Mouse (Mus musculus) cerebellum, postnatal 25 days (tissue): Measurements from ENCODE around the gene H2-Ob.
A peak's percentile ranks its signal among the peaks of the same experiment; 100 is the strongest.

Experiments used
- DNase-seq, 2 experiments: peaks; one replicate each; pipeline ENCODE4 v3.0.0; 2021; ENCODE audit warnings: mixed read lengths in 2 of 2

H2-Ob gene

DNA sequence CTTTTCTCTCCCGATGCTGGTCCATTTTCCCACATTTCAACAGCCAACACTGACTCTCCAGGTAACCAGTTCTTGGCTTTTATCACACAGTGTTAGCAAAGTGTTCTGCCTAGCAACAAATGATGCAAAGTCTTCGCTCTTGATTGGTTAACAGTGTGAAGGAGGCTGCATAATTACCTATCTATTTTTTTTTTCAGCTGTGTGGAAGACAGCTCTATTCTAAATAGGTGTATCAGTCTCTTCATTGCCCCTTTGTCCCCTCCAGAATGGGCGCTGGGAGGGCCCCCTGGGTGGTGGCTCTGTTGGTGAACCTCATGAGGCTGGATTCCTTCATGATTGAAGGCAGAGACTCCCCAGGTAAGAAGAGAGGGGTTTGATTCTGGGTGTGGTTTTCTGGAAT lies at the start of gene H2-Ob:
Gene H2-Ob (plus strand): TSS at position 198 of the 400 bp plus-strand sequence.
- DNase-seq: peak in 1 of 2 experiments; percentile 14

DNA sequence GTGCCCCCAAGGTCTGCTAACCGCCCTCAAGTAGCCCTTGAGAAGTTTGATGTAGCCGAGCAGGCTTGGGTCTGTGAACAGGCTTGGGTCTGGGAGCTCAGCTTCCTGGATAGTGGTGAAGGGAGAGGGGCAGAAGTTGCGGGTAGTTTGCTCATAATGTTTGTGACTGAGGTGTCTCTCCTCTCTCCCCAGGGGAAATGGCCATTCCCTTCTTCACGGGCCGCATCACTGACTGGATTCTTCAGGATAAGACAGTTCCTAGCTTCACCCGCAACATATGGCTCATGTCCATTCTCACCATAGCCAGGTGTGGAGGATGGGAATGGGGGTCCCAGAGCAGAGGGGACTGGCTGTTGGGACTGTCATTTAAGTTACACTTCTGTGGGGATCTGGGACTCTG lies 49.7 kb upstream of the H2-Ob start:
- DNase-seq: no peak

DNA sequence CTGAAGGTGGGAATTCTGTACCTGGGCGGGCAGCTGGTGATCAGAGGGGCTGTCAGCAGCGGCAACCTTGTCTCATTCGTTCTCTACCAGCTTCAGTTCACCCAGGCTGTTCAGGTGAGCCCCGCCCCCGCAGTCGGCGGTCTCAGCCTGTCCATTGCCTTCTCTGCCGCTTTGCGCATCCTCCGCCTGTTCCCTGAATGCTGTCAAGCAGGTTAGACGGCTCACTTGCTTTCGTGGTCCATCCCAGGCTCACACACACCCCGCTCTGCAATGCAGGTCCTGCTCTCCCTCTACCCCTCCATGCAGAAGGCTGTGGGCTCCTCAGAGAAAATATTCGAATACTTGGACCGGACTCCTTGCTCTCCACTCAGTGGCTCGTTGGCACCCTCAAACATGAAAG lies 45.9 kb upstream of the H2-Ob start:
- DNase-seq: no peak

DNA sequence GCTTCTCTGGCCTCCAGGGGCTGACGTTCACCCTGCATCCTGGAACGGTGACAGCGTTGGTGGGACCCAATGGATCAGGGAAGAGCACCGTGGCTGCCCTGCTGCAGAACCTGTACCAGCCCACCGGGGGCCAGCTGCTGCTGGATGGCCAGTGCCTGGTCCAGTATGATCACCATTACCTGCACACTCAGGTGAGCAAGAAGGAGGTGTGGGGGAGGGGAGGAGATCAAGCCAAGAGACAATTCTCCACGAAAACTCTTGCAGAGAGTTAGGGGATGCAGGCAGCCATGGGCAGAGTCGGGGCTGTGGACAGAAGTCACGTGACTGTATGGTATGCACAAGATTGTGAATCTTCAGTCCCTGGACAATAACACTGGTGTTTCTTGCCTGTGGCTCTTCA lies 45.2 kb upstream of the H2-Ob start:
- no peak for DNase-seq

DNA sequence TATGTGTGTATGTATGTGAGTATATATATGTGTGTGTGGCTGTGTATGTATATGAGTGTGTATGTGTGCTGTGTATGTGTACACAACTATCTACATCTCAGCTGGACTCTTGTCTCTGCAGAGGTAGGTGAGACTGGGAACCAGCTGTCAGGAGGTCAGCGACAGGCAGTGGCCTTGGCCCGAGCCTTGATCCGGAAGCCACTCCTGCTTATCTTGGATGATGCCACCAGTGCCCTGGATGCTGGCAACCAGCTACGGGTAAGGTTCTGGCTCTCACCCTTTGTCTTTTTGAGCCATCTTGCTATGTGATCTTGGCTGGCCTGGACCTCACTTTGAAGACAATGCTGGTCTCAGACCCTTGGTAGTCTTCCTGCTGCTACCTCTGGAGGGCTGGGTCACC lies 44.0 kb upstream of the H2-Ob start:
- no peak for DNase-seq

DNA sequence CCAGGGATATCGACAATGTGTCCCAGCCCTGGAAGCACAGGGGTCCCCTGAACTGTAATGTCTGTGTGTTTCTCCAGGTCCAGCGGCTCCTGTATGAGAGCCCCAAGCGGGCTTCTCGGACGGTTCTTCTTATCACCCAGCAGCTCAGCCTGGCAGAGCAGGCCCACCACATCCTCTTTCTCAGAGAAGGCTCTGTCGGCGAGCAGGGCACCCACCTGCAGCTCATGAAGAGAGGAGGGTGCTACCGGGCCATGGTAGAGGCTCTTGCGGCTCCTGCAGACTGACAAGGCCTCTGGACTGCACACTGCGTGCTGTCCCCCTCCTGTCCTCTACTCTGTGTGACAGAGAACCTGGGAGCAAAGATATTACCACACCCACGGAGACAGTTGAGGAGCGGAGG lies 42.2 kb upstream of the H2-Ob start:
- DNase-seq: no peak

DNA sequence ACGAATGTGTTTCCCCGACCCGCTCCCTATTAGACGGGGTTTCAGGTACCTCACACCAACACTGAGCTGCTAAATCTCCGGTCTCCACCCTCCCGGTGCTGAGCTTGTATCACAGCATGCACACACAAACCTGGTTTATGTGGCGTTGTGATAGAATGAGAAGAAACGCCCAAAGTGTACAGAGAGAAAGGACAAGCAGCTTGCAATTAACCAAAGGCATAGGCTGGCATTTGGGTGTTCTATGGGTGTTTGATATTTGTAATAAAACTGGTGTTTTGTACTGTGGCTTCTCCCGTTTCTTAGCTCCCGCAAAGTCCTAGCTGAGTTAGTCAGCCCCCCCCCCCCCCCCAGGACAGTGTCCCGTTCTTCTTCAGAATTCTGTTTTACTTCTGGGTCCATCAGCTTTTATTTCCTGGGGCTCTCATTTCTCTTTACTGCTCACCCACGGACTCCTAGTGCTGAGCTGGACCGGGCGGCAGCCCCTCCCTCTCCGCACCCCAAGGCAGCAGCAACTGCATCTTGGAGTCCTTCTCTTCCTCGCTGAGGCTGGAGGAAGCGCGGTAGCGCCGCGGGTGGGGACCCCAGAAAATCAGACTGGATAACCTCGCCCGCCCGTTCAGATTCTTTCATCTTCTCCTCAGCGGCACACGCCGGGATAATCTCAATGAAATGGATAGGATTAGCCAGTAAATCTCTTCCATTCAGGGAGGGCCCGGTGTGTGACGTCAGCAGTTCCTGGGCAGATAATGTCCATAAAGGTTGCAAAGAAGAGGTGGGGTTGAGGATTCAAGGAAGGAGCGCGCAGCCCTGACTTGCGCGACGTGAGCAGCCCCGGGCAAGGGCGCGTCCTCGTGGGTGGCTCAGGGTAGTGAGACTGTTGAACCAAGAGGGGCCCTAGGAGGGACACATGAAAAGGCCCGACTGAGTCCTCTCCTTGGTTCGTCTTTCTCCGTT lies 41.5 kb upstream of the H2-Ob start, which contains the start of gene Psmb8:
Gene Psmb8 (plus strand): TSS at position 781 of the 954 bp plus-strand sequence.
- peak; percentile 79 to 89 for DNase-seq

DNA sequence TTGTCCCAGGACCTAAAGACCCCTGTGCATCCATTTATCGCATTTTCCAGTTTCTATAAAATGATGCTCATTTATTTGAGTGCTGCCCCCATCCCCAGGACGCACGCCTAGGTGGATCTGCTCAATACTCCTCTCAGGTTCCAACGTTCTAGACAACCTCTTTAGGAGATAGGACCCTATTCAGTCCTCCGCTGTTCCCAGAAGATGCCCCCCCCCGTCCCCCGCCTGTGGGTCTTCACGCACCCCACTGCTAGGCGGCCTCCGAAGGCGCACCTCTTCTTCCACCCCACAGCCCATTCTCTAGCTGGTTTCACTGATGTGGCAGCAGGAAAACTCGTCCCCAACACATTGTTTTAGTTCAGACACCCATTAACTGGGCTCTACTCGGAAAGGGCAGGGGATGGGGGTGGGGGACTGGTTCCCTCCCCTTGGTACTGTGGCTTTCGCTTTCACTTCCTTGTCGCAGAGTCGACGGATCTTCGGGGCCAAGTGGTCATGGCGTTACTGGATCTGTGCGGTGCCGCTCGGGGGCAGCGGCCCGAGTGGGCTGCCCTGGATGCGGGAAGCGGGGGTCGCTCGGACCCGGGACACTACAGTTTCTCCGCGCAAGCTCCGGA lies 40.7 kb upstream of the H2-Ob start:
- no peak for DNase-seq

DNA sequence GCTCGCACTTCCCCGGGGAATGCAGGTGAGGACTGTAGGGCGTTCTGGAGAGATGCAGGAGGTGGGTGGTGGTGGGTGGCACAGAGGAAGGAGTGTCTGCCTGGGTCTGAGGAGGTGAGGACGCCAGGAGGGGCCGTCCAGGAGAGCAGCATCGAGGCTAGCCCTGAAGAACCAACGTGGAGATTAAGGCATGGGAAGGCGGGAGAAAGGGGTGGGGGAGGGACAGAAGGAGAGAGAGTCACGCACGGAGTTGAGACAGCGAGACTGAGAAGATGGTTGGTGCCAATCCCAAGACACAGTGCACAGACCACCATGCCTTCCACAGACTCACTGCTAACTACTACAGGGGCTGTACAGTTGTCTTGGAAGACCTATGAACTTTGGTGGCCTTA lies 40.2 kb upstream of the H2-Ob start:
- DNase-seq: no peak

DNA sequence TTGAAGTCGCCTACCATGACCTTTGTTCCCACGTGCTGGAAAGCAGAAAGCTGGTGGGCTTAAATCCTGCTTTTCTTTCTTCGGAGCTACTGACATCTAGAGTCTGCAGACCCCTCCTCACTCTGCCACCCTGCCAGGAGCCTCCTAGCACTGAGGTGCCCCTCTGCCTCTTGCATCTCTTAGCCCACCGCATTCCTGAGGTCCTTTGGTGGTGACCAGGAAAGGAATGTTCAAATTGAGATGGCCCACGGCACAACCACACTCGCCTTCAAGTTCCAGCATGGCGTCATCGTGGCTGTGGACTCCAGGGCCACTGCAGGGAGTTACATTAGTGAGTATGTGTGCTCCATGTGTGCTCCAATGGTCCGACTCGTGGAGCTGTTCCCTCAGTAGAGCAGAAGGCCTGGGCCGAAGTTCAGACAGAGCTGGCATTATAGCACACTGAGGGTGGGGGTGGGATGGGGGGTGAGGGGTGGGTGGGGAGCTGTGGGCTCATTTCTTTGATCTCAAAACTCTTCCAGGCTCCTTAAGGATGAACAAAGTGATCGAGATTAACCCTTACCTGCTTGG lies 39.6 kb upstream of the H2-Ob start:
- no peak for DNase-seq

DNA sequence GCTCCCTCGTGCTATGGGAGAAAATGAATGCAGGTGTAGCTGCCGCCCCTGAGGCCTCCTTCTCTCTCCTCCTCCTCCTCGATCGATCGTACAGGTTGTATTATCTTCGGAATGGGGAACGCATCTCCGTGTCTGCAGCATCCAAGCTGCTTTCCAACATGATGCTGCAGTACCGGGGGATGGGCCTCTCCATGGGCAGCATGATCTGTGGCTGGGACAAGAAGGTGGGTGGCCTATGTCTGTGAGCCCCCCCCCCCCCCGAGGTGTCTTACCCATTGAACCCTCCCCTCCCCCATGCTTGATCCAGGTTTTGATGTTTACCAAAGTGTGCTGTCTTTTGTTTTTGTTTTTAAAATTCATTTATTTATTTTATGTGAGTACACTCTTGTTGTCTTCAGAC lies 38.7 kb upstream of the H2-Ob start:
- no peak for DNase-seq

DNA sequence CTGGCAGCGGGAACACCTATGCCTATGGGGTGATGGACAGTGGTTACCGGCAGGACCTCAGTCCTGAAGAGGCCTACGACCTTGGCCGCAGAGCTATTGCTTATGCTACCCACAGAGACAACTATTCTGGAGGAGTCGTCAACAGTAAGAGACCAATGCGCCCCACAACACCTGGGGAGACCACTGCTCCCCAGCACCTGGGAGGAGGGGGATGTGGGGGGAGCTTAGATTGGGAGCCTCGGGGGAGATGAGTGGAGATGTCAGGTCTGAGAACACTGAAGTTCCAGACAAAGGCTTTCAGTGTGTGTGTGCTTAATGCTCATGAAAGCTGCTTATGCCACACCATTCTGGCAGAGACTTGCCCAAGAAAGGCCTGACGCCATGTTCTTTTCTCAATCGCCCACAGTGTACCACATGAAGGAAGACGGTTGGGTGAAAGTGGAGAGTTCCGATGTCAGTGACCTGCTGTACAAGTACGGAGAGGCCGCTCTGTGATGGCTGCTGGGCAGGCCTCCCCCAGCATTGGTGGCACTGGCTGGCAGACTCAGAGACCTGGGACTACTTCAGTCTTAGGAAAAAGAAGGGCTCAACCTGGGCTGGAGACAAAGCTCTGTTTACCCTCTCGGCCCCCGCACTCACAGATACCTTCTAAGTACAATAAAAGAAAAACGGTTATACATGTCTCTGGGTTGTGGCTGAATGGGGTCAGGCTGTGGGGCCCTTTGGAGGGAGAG lies 37.8 kb upstream of the H2-Ob start:
- DNase-seq: no peak

DNA sequence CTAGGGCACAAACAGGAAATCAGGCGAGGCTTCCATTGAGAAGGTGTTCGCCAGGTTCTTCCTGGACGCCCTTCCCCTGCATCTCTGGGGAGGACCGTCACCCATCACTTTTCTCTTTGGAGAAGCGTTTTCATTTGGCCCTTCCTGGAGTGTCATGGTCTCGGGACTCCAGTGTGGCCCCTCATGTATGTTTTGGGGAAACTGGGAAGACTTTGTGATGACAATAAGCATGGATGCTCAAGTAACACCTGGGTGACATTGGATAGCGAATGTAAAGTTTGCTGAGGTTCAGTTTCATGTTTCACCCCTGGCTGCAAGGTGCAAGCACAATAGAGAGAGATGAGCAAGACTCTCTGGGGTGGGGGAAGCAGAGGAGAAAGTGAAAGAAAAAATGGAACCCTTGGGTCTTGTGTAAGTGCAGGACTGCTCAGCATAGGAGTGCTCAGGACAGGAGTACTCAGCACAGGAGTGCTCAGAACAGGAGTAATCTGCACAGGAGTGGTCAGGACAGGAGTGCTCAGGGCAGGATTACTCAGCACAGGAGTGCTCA lies 37.1 kb upstream of the H2-Ob start:
- no peak for DNase-seq

DNA sequence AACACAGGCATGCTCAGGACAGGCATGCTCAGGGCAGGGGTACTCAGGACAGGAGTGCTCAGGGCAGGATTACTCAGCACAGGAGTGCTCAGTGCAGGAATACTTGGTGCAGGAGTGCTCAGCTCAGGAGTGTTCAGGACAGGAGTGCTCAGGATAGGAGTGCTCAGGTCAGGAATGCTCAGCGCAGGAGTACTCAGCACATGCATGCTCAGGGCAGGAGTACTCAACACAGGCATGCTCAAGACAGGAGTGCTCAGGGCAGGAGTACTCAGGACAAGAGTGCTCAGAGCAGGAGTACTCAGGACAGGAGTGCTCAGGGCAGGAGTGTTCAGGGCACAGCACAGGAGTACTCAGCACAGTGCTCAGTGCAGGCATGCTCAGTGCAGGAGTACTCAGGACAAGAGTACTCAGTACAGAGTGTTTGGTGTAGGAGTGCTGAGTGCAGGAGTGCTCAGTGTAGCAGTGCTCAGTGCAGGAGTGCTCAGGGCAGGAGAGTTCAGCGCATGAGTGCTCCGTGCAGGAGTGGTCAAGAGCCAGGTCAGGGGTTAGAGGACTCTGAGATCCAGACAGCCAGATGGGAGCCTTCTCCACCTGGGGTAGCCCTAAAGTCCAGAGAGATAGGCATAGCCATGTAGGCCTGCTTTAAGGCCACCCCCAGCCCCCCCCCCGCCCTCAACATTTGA lies 35.8 kb upstream of the H2-Ob start:
- DNase-seq: no peak

DNA sequence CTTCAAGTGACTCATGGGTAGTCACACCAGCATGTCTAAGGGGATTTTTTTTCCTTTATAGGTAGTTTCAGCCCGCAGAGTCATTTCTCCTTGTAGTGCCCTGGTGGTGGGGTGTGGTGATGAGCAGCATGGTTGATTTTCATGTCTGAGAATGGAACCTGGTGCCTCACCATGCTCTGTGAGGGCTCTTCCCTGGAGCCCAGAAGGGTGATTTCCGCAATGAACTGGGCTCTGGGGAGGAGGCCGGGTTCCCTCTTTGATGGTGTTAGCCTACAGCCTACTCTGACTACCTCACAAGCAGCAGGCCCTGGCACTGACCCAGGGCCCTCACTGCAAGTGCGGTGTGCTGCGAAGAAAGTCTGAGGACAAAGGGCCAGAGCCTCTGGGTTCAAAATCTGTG lies 35.3 kb upstream of the H2-Ob start, which contains the start of gene Tap2:
Gene Tap2 (plus strand): TSS at position 84 of the 400 bp plus-strand sequence.
- DNase-seq: no peak

DNA sequence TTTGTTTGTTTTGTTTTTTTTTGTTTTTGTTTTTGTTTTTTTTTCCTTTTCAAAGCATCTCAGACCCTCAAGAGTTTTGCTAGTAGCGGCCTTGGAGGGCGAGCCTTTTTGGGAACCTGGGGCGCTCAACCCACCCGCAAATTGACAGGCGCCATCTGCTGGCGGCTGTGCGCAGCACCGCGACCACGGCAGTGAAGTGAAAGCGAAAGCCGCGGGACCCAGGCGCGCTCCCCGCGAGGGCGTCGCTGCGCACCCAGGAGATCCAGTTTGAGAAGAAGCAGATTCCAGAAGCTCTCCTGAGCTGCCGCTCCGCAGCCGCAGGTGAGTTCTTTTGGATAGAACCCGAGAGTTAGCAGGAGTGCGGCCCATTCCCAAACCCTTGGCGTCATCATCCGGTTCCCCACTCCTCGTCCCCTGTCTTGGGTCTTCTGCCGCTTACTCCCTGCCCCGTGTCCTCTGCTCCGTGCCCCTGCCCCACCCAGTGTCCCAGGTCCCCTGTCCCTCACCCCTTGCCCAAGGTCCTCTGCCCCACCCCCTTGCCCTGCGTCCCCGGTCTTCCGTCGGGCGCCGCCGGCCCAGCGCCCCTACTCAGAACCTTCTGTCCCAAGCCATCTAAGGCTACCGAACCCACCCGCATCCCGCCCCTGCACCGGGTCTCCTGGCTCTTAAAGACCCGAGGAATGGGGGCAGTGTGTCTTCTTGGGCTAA lies 34.2 kb upstream of the H2-Ob start:
- peak; percentile 86 to 92 for DNase-seq

DNA sequence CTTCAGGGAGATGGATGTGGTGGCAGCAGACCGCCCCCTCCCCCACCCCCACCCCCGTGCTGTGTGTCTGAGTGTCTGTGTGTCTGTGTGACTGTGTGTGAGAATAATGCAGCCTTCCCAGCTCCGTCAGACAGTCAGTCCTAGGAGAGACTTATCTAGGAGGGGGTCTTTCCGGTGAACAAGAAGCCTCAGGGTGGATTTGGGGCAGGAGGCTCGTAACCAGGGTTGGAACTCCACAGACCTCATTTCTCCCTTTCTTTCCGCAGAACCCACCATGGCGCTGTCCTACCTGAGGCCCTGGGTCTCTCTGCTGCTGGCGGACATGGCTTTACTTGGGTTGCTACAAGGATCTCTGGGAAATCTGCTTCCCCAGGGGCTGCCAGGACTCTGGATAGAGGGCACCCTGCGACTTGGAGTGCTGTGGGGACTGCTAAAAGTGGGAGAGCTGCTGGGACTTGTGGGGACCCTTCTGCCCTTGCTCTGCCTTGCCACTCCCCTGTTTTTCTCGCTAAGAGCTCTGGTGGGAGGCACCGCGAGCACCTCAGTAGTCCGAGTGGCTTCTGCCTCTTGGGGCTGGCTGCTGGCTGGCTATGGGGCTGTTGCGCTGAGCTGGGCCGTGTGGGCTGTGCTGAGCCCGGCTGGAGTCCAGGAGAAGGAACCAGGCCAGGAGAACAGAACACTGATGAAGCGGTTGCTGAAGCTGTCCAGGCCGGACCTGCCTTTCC lies 33.5 kb upstream of the H2-Ob start:
- DNase-seq: no peak

DNA sequence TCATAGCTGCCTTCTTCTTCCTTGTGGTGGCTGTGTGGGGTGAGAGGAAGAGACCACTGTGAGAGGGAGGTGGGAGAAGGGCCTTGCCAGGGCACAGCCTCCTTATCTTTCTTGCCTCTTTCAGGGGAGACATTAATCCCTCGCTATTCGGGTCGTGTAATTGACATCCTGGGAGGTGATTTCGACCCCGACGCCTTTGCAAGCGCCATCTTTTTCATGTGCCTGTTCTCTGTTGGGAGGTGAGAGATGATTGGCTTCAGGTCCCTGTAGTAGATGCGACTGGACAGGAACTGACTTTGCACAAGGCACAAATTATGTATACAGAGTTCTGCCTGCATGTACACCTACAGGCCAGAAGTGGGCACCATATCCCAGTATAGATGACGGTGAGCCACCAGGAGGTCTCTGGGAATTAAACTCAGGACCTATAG lies 32.9 kb upstream of the H2-Ob start:
- DNase-seq: no peak

DNA sequence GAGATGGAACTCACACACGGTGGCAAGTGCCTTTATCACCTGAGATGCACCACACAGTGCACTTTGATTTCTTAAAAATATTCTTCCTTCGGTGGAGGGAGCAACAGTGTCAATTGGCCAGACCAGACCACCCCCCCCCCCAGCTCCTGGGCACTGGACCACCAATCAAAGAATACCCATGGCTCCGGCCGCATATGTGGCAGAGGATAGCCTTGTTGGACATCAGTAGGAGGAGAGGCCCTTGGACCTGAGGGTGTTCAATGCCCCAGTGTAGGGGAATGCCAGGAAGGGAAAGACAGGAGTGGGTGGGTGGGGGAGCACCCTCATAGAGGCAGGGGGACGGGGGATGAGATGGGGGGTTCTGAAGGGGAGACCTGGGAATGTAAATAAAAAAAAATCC lies 32.0 kb upstream of the H2-Ob start:
- no peak for DNase-seq

DNA sequence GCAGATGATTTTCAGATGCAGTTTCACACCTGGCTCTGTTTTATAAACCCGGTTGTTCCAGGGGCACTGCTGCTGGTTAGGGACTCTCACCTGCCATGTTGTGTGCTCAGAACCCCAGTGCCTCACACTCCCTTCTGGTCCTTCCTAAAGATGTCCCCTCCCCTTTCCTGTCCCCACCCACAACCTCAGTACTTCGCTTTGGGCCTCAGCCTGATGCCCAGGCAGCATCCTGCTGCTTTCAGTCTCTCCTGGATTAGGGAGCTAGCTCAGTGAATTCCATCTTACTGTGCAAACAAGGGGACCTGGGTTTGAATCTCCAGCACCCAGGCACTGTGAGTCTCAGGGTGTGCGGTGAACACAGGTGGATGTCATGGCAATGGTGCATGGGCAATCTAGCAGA lies 31.2 kb upstream of the H2-Ob start:
- DNase-seq: no peak

DNA sequence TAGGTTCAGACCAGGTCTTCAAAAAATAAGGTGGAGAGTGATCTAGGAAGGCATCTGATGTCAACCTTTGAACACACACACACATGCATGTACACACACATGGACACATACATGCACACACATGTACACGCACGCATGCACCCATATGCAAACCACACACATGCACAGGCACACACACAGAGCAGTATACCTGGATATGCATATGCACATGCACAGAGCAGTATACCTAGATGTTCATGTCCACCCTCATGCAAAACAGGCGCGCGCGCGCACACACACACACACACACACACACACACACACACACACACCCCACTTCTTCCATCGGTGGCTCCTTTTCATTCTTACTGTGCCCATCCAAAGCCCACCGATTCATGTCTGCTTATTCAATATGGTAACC lies 30.8 kb upstream of the H2-Ob start:
- DNase-seq: no peak
